ENCODE assay signal across 8 mouse cellular contexts in genomic region chr8:106169934-106170480, GRCm38 (mm10). TPM values are rescaled to one million over a fixed set of nuclear protein-coding genes. Genes with fewer than 3 reads are reported as not detected.
DNase-seq lines count a peak whose midpoint lies in the region; ATAC-seq and TF ChIP-seq lines count a peak whose summit lies in the region.

No protein-coding gene starts in this region.

- TF ChIP-seq CTCF in brain, embryonic 14.5 days (IDR thresholded peaks at IDR 0.05; ENCODE audit: borderline replicate concordance, extremely low read depth, insufficient read depth, insufficient read length): peak; percentile 7; the same call in 1 of the 2 replicates

- H3K27me3 ChIP-seq in kidney, embryonic 16.5 days (ENCODE audit: insufficient read depth, low read length): no peaks in the 10 kb centered on the region
- no peaks in the 10 kb centered on the region for H3K27me3 ChIP-seq in intestine, embryonic 14.5 days (replicated peaks; ENCODE audit: control insufficient read depth, insufficient read depth, low read length)
- no peaks in the 10 kb centered on the region for H3K27me3 ChIP-seq in neural tube, embryonic 13.5 days

- no peak overlapping the region for H3K27ac ChIP-seq in kidney, embryonic 16.5 days (ENCODE audit: low read length)
- no peak overlapping the region for H3K27ac ChIP-seq in intestine, embryonic 14.5 days (ENCODE audit: low read depth)
- peak overlapping the region; percentile 96 for H3K27ac ChIP-seq in neural tube, embryonic 13.5 days (replicated peaks)

- H3K4me2 ChIP-seq in kidney, embryonic 16.5 days (replicated peaks; ENCODE audit: low read depth, low read length): peak overlapping the region; percentile 95
- H3K4me2 ChIP-seq in intestine, embryonic 14.5 days (ENCODE audit: low read length): peak overlapping the region; percentile 93
- H3K4me2 ChIP-seq in neural tube, embryonic 13.5 days: peak overlapping the region; percentile 81

- 28% methylated on average over 6 of the region's 6 CpGs for WGBS in kidney, embryonic 16.5 days
- WGBS in intestine, embryonic 14.5 days: 34% methylated on average over 6 of the region's 6 CpGs
- 39% methylated on average over 6 of the region's 6 CpGs for WGBS in neural tube, embryonic 13.5 days

- H3K4me3 ChIP-seq in kidney, embryonic 16.5 days (ENCODE audit: low read length): peak overlapping the region; percentile 91
- H3K4me3 ChIP-seq in intestine, embryonic 14.5 days (ENCODE audit: low read depth, low read length): peak overlapping the region; percentile 58
- H3K4me3 ChIP-seq in neural tube, embryonic 13.5 days: peak overlapping the region; percentile 68

- no peak for TF ChIP-seq POLR2A in brain, embryonic 14.5 days (IDR thresholded peaks at IDR 0.05; ENCODE audit: borderline replicate concordance, extremely low read depth, insufficient read depth, insufficient read length, poor library complexity, severe bottlenecking)

- peaks cover 15% of the 10 kb centered on the region for H3K4me1 ChIP-seq in kidney, embryonic 16.5 days (ENCODE audit: insufficient read depth, low read length)
- peaks cover 4% of the 10 kb centered on the region; the same call in 1 of the 2 replicates for H3K4me1 ChIP-seq in intestine, embryonic 14.5 days (replicated peaks; ENCODE audit: control insufficient read depth, insufficient read depth, low read length)
- peaks cover 21% of the 10 kb centered on the region for H3K4me1 ChIP-seq in neural tube, embryonic 13.5 days (replicated peaks)

- H3K36me3 ChIP-seq in kidney, embryonic 16.5 days (ENCODE audit: insufficient read depth, low read length): no peaks in the 10 kb centered on the region
- H3K36me3 ChIP-seq in intestine, embryonic 14.5 days (ENCODE audit: control insufficient read depth, insufficient read depth, low read length): no peaks in the 10 kb centered on the region
- no peaks in the 10 kb centered on the region for H3K36me3 ChIP-seq in neural tube, embryonic 13.5 days

- no peaks in the 10 kb centered on the region for H3K9me3 ChIP-seq in kidney, embryonic 16.5 days (ENCODE audit: low read length)
- H3K9me3 ChIP-seq in intestine, embryonic 14.5 days (ENCODE audit: control insufficient read depth, low read length): no peaks in the 10 kb centered on the region
- H3K9me3 ChIP-seq in neural tube, embryonic 13.5 days: no peaks in the 10 kb centered on the region

- ATAC-seq in kidney, embryonic 16.5 days (ENCODE audit: low FRiP score, low TSS enrichment): no peak
- no peak for ATAC-seq in intestine, embryonic 14.5 days (replicated peaks; ENCODE audit: low FRiP score, low TSS enrichment, low read depth)
- ATAC-seq in neural tube, embryonic 13.5 days (ENCODE audit: low read depth): no peak

- DNase-seq in kidney, adult 9 months: no peak
- DNase-seq in brain, embryonic 14.5 days (ENCODE audit: low read depth): peak; percentile 24
- DNase-seq in intestine, embryonic 14.5 days (ENCODE audit: low spot score): no peak
- DNase-seq in cerebellum, postnatal 14 days: no peak
- no peak for DNase-seq in kidney, adult 8-10 months
- no peak for DNase-seq in T-cell, adult 2 months (ENCODE audit: low spot score)

- H3K9ac ChIP-seq in kidney, embryonic 16.5 days (replicated peaks; ENCODE audit: low read length): peak overlapping the region; percentile 87
- H3K9ac ChIP-seq in intestine, embryonic 14.5 days (ENCODE audit: low read length): peak overlapping the region; percentile 64; the same call in 1 of the 2 replicates
- H3K9ac ChIP-seq in neural tube, embryonic 13.5 days: peak overlapping the region; percentile 89

RNA-seq across cellular contexts. Expression of gene Slc7a6, which starts 1.4 kb away (rescaled TPM):
- polyA plus RNA-seq in kidney, embryonic 16.5 days (2015; fragmentation: Nextera tagmentation; extraction: Ambion mirVana): 49.9 and 52.4 TPM in 2 replicates
- polyA plus RNA-seq in brain, embryonic 14.5 days (2012; rRNA removed): 56.7 and 65.4 TPM in 2 replicates
- polyA plus RNA-seq in intestine, embryonic 14.5 days (2014; fragmentation: Nextera tagmentation; extraction: Ambion mirVana): 68.9 and 73.2 TPM in 2 replicates
- 67.3 and 72.5 TPM in 2 replicates for polyA plus RNA-seq in neural tube, embryonic 13.5 days (2015; fragmentation: Nextera tagmentation; extraction: Ambion mirVana)

RNA-seq across cellular contexts. Expression of gene Pla2g15, which starts 19.8 kb away (rescaled TPM):
- polyA plus RNA-seq in kidney, embryonic 16.5 days (2015; fragmentation: Nextera tagmentation; extraction: Ambion mirVana): 14.9 and 15.6 TPM in 2 replicates
- polyA plus RNA-seq in brain, embryonic 14.5 days (2012; rRNA removed): 12.7 and 16.1 TPM in 2 replicates
- 4.1 and 5.0 TPM in 2 replicates for polyA plus RNA-seq in intestine, embryonic 14.5 days (2014; fragmentation: Nextera tagmentation; extraction: Ambion mirVana)
- 18.1 and 18.8 TPM in 2 replicates for polyA plus RNA-seq in neural tube, embryonic 13.5 days (2015; fragmentation: Nextera tagmentation; extraction: Ambion mirVana)

RNA-seq across cellular contexts. Expression of gene Esrp2, which starts 33.2 kb away (rescaled TPM):
- polyA plus RNA-seq in kidney, embryonic 16.5 days (2015; fragmentation: Nextera tagmentation; extraction: Ambion mirVana): 24.3 and 28.5 TPM in 2 replicates
- polyA plus RNA-seq in brain, embryonic 14.5 days (2012; rRNA removed): 1.3 and 1.5 TPM in 2 replicates
- polyA plus RNA-seq in intestine, embryonic 14.5 days (2014; fragmentation: Nextera tagmentation; extraction: Ambion mirVana): 22.4 and 25.4 TPM in 2 replicates
- 0.34 and 1.3 TPM in 2 replicates for polyA plus RNA-seq in neural tube, embryonic 13.5 days (2015; fragmentation: Nextera tagmentation; extraction: Ambion mirVana)

RNA-seq across cellular contexts. Expression of gene Slc7a6os, which starts 40.7 kb away (rescaled TPM):
- 32.2 and 32.4 TPM in 2 replicates for polyA plus RNA-seq in kidney, embryonic 16.5 days (2015; fragmentation: Nextera tagmentation; extraction: Ambion mirVana)
- polyA plus RNA-seq in brain, embryonic 14.5 days (2012; rRNA removed): 42.0 and 45.3 TPM in 2 replicates
- 34.5 and 37.4 TPM in 2 replicates for polyA plus RNA-seq in intestine, embryonic 14.5 days (2014; fragmentation: Nextera tagmentation; extraction: Ambion mirVana)
- 37.7 and 41.7 TPM in 2 replicates for polyA plus RNA-seq in neural tube, embryonic 13.5 days (2015; fragmentation: Nextera tagmentation; extraction: Ambion mirVana)

RNA-seq across cellular contexts. Expression of gene Prmt7, which starts 40.7 kb away (rescaled TPM):
- polyA plus RNA-seq in kidney, embryonic 16.5 days (2015; fragmentation: Nextera tagmentation; extraction: Ambion mirVana): 54.8 and 55.3 TPM in 2 replicates
- 44.9 and 47.7 TPM in 2 replicates for polyA plus RNA-seq in brain, embryonic 14.5 days (2012; rRNA removed)
- 61.2 and 64.6 TPM in 2 replicates for polyA plus RNA-seq in intestine, embryonic 14.5 days (2014; fragmentation: Nextera tagmentation; extraction: Ambion mirVana)
- polyA plus RNA-seq in neural tube, embryonic 13.5 days (2015; fragmentation: Nextera tagmentation; extraction: Ambion mirVana): 54.2 and 58.5 TPM in 2 replicates
